Mouse (Mus musculus): ENCODE results near the gene Krt33b. TPM values are rescaled to one million over a fixed set of nuclear protein-coding genes. Genes with fewer than 3 reads are reported as not detected.

The Krt33b gene
- total and polyA plus RNA-seq, 2 experiments from 2014 or later, result 0.11 TPM; not detected in 1

DNA sequence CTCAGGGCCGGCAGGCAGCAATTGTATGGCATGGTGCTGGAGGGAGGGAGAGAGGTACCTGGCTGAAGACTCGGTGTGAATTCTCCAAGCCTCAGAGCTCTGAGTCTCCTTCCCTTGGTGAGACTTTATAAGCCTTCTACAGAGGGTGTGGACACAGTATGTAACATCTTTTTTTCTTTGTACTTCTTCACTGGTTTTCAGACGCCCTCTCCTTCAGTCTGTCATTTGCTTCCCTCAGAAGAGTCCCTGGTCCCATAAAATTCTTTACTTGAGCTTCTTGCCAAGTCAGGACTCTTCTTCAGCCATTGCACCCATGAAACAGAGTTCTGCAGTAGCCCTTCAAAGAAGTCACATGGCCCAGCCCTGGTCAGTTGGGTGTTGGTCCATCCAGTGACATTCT is 20.8 kb upstream of the Krt33b start, which contains the start of gene Krt31:
Gene Krt31, minus strand, starts transcription at position 101 of the 400 bp plus-strand sequence.
- Histone ChIP-seq H3K27me3 (ENCODE audit: insufficient read depth, low read length) (no peaks in the 10 kb centered on the region), H3K9me3 (ENCODE audit: low read length) (no peaks in the 10 kb centered on the region), H3K36me3 (ENCODE audit: insufficient read depth, low read length) (no peaks in the 10 kb centered on the region), H3K4me3 (ENCODE audit: low read length) (no peak within 1 kb of the TSS), H3K4me2 (ENCODE audit: low read depth, low read length) (no peak within 1 kb of the TSS), H3K4me1 (ENCODE audit: insufficient read depth, low read length) (no peaks in the 10 kb centered on the region), H3K9ac (replicated peaks; ENCODE audit: low read length) (no peak within 1 kb of the TSS), H3K27ac (no peak within 1 kb of the TSS)
- no peak for TF ChIP-seq CTCF (IDR thresholded peaks at IDR 0.05; ENCODE audit: low read depth)
- WGBS, result 86% methylated on average over 3 of the region's 3 CpGs
- DNase-seq (ENCODE audit: low spot score) (no peak), ATAC-seq (no peak)

DNA sequence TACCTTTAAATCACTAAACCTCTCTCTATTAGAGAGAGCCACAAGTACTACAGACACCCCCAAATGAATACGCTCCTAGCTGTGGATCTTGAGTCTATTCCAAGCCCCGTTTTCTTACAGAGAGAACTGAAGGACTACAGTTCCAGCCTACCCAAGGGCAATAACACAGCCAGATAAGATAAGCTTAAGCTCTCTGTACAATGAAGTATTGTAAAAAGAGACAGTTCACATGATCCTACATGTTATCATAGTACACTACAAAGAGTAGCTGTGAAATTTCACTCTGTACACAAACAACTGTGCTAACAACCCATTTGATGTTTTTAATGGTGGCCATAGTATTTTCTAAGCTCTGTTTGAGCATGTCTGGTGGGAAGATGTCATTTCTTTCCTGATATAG is 17.5 kb upstream of the Krt33b start:
- Histone ChIP-seq H3K4me2 (ENCODE audit: low read depth, low read length) (no peak overlapping the region), H3K9ac (replicated peaks; ENCODE audit: low read length) (no peak overlapping the region), H3K36me3 (ENCODE audit: insufficient read depth, low read length) (no peaks in the 10 kb centered on the region), H3K27me3 (ENCODE audit: insufficient read depth, low read length) (no peaks in the 10 kb centered on the region), H3K4me1 (ENCODE audit: insufficient read depth, low read length) (no peaks in the 10 kb centered on the region), H3K27ac (no peak overlapping the region), H3K9me3 (ENCODE audit: low read length) (no peaks in the 10 kb centered on the region), H3K4me3 (ENCODE audit: low read length) (no peak overlapping the region)
- DNase-seq (ENCODE audit: low spot score) (no peak), ATAC-seq (no peak)
- 97% methylated on average over 2 of the region's 2 CpGs for WGBS
- TF ChIP-seq CTCF (IDR thresholded peaks at IDR 0.05; ENCODE audit: low read depth), result no peak

DNA sequence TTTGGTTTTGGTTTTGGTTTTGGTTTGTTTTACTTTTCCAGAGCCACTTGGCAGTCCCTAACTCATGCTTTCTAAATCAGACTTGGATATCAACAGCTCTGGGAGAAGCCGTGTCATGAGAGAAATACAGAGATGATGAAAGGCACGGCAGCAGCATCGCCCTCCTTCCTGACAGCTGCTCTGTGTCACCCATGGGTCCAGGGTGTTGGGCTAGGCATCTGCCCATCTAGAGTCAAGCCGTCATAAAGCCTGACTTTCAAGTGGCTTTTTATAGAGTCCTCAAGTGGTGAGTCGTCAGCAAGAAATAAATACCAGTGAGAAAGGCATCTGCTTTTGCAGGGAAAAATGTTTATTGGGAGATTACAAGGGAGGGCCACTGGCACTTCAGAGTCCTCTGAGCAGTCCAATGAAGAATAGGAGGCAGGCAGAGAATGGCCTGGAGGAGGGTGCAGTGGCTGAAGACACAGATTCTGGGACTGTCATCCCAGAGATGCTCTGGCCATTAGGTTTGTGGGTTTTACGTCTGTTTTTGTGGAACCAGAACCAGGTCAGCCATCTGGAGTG is 16.7 kb upstream of the Krt33b start:
- WGBS, result 80% methylated on average over 6 of the region's 6 CpGs
- no peak overlapping the region for H3K4me3 ChIP-seq (ENCODE audit: low read length)
- H3K27me3 ChIP-seq (ENCODE audit: insufficient read depth, low read length), result no peaks in the 10 kb centered on the region
- DNase-seq (ENCODE audit: low spot score) (no peak), ATAC-seq (no peak)
- H3K9me3 ChIP-seq (ENCODE audit: low read length), result no peaks in the 10 kb centered on the region
- no peaks in the 10 kb centered on the region for H3K36me3 ChIP-seq (ENCODE audit: insufficient read depth, low read length)
- H3K4me1 ChIP-seq (ENCODE audit: insufficient read depth, low read length), result no peaks in the 10 kb centered on the region
- H3K4me2 ChIP-seq (ENCODE audit: low read depth, low read length), result no peak overlapping the region
- H3K27ac ChIP-seq, result no peak overlapping the region
- no peak overlapping the region for H3K9ac ChIP-seq (replicated peaks; ENCODE audit: low read length)
- no peak for TF ChIP-seq CTCF (IDR thresholded peaks at IDR 0.05; ENCODE audit: low read depth)

DNA sequence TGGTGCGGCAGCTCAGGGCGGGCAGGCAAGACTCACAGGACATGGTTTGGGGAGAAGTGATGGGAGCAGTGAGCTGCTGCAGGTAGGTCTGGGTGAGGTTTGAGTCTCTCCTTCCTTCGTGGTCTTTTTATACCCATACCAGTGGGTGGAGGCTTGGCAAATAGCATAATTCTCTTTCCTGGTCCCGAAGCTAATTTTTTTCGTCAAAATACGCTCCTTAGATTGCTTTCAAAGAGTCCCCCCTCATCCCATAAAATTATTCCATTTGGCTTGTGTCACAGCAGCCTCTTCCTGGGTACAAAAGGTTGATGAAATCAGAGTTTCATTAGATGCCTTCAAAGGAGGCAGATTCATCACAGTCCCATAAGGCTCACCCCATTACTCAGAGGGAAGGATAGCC is 11.8 kb upstream of the Krt33b start, which contains the start of gene Krt34:
Gene Krt34, minus strand, starts transcription at position 101 of the 400 bp plus-strand sequence.
- ATAC-seq (no peak), DNase-seq (ENCODE audit: low spot score) (no peak)
- no peaks in the 10 kb centered on the region for H3K9me3 ChIP-seq (ENCODE audit: low read length)
- H3K36me3 ChIP-seq (ENCODE audit: insufficient read depth, low read length), result no peaks in the 10 kb centered on the region
- H3K4me2 ChIP-seq (ENCODE audit: low read depth, low read length), result no peak within 1 kb of the TSS
- H3K27ac ChIP-seq, result no peak within 1 kb of the TSS
- TF ChIP-seq CTCF (IDR thresholded peaks at IDR 0.05; ENCODE audit: low read depth), result no peak
- no peaks in the 10 kb centered on the region for H3K4me1 ChIP-seq (ENCODE audit: insufficient read depth, low read length)
- H3K9ac ChIP-seq (replicated peaks; ENCODE audit: low read length), result no peak within 1 kb of the TSS
- no peaks in the 10 kb centered on the region for H3K27me3 ChIP-seq (ENCODE audit: insufficient read depth, low read length)
- H3K4me3 ChIP-seq (ENCODE audit: low read length), result no peak within 1 kb of the TSS
- WGBS, result 87% methylated on average over 6 of the region's 6 CpGs

DNA sequence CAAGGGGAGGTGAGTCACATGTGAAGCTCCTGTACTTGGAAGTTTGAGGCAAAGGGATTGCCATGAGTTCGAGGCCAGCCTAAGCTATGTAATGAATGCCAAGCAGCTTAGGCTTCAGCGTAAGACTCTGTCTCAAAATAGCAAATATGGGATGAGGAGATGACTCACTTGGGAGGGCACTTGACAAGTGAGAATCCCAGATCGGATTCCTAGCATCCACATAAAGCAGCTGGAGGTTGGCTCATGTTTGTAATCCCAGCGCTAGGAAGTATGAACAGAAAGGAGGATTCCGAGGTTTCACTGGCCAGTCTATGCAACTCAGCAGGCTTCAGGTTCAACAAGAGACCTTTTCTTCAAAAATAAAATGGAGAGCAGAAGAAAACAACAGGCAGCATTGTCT is 8.2 kb downstream of the Krt33b start:
- H3K36me3 ChIP-seq (ENCODE audit: insufficient read depth, low read length), result no peaks in the 10 kb centered on the region
- 73% methylated on average over 5 of the region's 5 CpGs for WGBS
- no peaks in the 10 kb centered on the region for H3K4me1 ChIP-seq (ENCODE audit: insufficient read depth, low read length)
- H3K9me3 ChIP-seq (ENCODE audit: low read length), result no peaks in the 10 kb centered on the region
- ATAC-seq (no peak), DNase-seq (ENCODE audit: low spot score) (no peak)
- no peaks in the 10 kb centered on the region for H3K27me3 ChIP-seq (ENCODE audit: insufficient read depth, low read length)
- no peak overlapping the region for H3K9ac ChIP-seq (replicated peaks; ENCODE audit: low read length)
- H3K27ac ChIP-seq, result no peak overlapping the region
- TF ChIP-seq CTCF (IDR thresholded peaks at IDR 0.05; ENCODE audit: low read depth), result no peak
- H3K4me3 ChIP-seq (ENCODE audit: low read length), result no peak overlapping the region
- no peak overlapping the region for H3K4me2 ChIP-seq (ENCODE audit: low read depth, low read length)

DNA sequence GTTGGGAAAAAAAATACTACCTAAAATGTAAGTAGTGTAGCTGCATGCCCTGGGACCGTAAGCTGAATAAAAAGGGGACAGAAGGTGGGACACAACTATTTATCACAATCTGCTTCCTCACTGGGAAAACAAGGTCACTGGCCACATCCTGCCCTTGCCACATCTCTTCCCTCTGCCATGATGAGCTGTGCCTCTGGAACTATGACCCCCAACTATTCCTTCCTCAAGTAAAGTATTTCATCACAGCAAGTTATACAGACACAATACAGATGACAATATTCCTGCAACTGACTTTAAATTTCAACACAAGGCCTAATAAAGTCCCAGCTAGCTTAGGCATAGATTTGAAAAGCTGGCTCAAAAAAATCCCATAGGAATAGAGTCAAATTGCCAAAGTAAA is 10.2 kb downstream of the Krt33b start:
- Histone ChIP-seq H3K4me3 (ENCODE audit: low read length) (no peak overlapping the region), H3K27me3 (ENCODE audit: insufficient read depth, low read length) (no peaks in the 10 kb centered on the region), H3K9me3 (ENCODE audit: low read length) (no peaks in the 10 kb centered on the region), H3K27ac (no peak overlapping the region), H3K4me2 (ENCODE audit: low read depth, low read length) (no peak overlapping the region), H3K4me1 (ENCODE audit: insufficient read depth, low read length) (no peaks in the 10 kb centered on the region), H3K36me3 (ENCODE audit: insufficient read depth, low read length) (no peaks in the 10 kb centered on the region), H3K9ac (replicated peaks; ENCODE audit: low read length) (no peak overlapping the region)
- DNase-seq (ENCODE audit: low spot score) (no peak), ATAC-seq (no peak)
- WGBS, result 85% methylated on average over 1 of the region's 1 CpGs
- TF ChIP-seq CTCF (IDR thresholded peaks at IDR 0.05; ENCODE audit: low read depth), result no peak

DNA sequence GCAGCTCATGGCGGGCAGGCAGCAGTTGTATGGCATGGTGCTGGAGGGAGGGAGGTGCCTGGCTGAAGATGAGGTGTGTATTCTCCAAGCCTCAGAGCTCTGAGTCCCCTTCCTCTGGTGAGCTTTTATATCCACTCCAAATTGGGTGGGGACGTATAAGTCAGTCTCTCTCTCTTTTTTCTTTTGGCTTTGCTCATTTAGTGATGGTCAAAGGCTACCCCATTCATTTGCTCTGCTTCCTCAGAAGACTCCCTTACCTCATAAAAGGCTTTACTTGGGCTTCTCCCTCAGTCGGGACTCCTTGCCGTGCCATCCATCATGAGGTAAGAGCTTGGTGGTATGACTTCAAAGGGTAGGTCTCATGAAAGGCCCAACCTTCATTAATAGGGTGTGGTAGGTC is 13.6 kb downstream of the Krt33b start, which contains the start of gene Krt33a:
Gene Krt33a, minus strand, starts transcription at position 101 of the 400 bp plus-strand sequence.
- TF ChIP-seq CTCF (IDR thresholded peaks at IDR 0.05; ENCODE audit: low read depth), result no peak
- no peaks in the 10 kb centered on the region for H3K27me3 ChIP-seq (ENCODE audit: insufficient read depth, low read length)
- H3K9ac ChIP-seq (replicated peaks; ENCODE audit: low read length), result no peak within 1 kb of the TSS
- ATAC-seq, result no peak
- no peak for DNase-seq (ENCODE audit: low spot score)
- no peaks in the 10 kb centered on the region for H3K4me1 ChIP-seq (ENCODE audit: insufficient read depth, low read length)
- no peak within 1 kb of the TSS for H3K4me2 ChIP-seq (ENCODE audit: low read depth, low read length)
- 93% methylated on average over 4 of the region's 4 CpGs for WGBS
- H3K36me3 ChIP-seq (ENCODE audit: insufficient read depth, low read length), result no peaks in the 10 kb centered on the region
- no peaks in the 10 kb centered on the region for H3K9me3 ChIP-seq (ENCODE audit: low read length)
- H3K4me3 ChIP-seq (ENCODE audit: low read length), result no peak within 1 kb of the TSS
- no peak within 1 kb of the TSS for H3K27ac ChIP-seq
